Mouse (Mus musculus) lung, postnatal 36 days (tissue): ENCODE data around the gene Cav3.

Experiments used
- DNase-seq: peaks from one replicate; pipeline ENCODE4 v3.0.0; 2022; ENCODE audit warnings: mixed read lengths

The Cav3 gene

DNA sequence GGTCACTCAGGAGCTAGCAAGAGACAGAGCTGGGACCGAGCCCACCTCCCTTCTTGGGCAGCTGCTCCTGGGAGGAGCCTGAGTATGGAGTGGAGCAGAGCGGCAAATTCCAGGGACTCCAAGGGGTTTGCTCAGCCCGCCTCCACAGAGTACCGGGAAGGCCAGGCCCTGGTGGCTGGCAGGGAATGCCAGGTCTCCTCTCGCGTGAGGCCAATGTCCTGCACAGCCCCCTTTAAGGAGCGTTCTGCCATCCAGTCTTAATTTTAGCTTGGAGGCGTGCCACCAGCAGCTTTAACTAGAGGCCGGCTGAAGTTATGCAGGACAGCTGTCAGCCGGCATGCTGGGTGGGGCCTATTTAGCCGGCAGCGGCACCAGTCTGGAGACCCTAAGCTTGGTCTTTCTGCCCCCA is at the start of gene Cav3:
Cav3 (plus strand) TSS at position 165 of the 409 bp plus-strand sequence.
- peak; percentile 8 for DNase-seq

DNA sequence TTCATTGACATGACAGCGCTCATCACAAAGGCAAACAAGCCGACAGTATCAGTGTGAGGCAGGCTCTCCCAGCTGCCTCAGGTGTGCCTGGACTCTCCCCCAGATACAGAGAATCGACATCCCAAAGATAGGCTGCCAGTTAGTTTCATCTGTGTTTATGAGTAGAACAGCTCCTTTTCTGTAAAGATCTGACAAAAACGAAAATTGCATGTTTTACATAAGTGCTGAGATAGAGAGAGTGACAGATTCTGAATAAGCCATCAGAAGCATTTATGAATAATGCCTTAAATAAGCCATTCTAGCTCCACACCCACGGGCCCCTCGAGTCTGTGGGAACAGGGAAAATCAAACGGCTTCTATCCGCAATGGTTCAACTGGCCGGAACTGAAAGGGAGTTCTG is 40.0 kb upstream of the Cav3 start:
- DNase-seq: no peak

DNA sequence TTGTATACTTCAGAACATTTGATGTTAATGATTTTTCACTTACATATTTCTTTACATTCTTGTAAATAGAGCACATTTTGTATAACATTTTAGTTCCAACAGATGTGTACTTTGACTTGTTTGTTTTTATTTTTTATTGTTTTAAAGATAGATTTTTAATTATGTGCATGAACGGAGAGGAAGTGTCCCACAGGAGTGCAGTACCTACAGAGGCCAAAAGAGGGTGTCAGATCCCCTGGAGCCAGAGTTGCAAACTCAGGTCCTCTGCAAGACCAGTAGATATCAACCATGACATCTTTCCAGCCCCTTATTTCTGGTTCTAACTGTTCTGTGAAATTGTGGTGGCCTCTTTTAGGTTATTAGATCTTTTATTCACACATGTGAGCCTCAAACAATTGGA is 38.4 kb upstream of the Cav3 start:
- DNase-seq: no peak

DNA sequence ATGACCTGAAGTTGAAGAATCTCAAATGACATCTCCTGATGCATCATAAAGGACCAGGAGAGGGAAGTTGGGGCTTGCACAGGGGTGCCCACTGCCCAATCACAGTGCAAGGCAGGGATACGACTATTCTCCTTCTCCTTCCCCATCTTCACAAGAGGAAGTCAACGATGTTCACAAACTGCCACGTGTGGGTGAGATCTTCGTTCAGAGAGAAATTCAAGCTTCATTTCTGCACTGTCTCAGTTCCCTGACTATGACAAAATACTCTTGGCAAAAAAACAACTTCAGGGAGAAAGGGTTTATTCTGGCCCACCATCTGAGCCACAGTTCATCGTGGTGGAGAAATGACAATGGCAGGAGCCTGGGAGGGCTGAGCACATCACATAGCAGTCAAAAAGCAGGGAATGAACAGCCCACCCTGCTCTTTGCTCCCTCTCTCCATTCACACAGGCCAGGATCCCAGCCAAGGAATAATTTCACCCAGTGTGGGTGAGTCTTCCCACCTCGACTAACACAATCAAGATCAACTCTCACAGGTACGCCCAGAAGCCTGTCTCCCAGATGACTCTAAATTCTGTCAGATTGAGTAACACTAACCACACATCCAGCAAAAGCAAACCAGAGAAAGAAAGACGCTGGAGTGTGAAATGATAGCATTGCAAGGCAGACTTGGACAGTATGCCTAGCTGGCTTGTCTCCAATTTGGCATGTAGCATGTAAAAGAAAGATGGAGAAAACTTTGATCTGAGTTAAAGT is 35.4 kb upstream of the Cav3 start:
- peak; percentile 44 for DNase-seq

DNA sequence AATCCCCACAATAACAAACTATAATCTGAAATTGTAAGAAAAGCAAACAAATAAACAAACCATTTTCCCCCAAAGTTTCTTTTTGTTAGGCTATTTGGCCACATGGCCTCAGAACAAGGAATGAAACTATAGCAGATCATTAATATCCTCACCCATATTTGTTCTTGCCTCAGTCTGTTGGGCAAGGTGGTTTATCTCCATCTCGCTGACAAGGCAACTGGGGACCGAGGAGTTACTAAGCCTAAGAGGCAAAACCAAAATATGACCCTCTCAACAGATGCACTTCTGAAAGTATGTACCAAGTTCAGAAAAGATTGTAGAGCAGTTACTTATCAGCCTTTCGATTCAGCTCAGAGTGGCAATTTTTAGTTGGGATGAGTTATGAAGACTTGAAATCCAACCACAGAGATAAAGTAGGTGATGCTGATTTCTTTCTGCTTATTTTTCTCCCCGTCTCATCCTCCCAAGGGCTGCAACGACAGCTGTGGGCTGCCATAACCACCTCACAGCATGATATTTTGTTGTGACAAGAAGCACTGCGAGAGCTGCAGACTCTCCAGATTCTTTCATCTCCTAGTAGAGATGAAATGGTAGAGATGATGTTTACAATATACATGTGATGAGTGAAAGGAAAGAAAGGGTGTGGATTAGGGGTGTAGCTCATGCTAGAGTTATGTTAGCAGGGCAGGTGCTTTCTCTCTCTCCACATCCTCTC is 33.1 kb upstream of the Cav3 start:
- DNase-seq: peak; percentile 6

DNA sequence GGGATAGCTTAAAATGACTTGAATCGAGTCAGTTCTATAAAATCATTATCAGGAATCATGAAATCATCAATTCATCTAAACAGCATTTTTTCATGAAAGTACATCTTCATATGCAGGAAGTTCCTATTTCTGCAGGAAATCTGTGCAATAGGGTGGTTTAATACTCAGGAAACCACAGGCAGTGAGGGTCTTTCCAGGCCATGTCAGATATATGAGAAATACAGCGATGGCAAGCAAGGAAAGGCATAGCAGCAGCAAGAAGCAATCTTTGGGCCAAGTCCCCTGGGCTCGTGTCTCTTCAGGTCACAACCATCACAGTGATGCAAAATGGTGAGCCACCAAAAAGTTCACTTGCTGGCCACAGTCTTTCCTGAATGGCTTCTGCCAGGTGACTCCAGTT is 13.6 kb upstream of the Cav3 start:
- DNase-seq: no peak

DNA sequence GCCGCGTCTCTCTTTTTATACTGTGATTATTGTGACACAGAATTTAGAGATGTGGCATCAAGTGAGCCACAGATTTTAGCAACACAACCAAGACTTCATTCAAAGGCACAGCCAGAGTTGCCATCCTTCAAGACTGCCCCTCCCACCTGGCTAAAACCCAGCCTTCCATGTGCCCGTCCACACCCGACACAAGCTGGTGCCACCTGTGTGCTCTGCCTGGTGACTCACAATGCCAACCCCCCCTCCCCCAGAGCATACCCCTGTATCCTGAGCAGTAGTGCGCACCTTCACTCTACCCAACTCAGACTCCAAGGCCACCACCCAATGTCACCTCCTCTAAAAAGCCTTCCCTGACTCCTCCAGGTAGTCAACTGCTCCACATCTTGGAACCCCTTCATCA is 2.2 kb downstream of the Cav3 start:
- no peak for DNase-seq

DNA sequence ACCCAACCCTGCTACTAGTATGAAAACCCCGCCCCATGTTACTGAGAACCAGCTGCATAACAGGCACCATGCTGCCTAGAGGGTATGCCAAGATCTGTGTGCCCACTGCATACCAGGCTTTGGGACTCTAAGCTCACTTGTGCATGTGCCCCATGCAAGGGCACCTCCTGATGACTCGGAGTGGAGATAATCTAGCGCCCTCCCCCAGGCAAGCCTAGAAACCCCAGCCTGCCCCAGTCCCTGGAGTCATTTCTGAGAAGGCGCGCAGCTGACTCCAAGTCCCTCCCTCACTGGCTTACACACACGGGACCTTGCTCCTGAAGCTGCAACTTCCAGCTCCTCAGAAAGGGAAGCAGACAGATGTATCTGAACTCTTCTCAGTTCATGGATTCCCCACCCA is 4.0 kb downstream of the Cav3 start:
- DNase-seq: no peak

DNA sequence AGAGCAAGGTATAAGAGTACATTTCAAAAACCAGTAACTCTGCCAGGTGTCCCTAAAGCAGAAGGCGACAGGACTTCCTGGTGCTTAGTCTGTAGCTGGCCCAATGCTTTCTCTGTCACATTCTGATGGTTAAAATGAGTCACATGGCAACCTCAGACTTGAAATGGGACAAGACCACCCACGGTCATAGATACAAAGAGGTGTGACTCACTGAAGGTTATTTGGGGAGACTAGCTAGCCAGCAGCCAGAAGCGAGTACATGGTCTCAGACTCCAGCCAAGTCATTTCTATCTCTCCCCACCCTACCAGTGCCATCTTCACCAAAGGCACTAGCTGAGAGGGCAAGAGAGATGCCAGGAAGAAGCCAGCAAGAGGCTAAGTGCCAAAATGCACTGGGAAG is 6.1 kb downstream of the Cav3 start:
- DNase-seq: no peak

DNA sequence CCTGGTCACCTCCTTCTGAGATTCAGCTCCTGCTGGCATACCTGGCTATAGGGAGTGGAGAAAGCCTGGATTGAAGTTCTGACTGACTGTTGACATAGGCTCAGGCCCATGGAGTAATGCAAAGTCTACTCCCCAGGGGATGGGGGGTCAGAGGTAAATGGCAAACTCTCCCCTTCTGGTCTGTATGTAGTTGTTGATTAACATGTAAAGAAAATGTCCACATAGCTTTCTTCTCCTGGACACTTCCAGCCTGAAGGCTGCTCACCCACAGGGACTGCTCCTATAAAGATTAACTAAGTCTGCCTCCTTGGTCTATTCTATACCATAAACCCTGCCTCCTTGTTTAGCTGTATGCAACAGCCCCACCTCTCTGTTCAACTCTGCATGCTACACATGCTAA is 6.7 kb downstream of the Cav3 start:
- DNase-seq: no peak

DNA sequence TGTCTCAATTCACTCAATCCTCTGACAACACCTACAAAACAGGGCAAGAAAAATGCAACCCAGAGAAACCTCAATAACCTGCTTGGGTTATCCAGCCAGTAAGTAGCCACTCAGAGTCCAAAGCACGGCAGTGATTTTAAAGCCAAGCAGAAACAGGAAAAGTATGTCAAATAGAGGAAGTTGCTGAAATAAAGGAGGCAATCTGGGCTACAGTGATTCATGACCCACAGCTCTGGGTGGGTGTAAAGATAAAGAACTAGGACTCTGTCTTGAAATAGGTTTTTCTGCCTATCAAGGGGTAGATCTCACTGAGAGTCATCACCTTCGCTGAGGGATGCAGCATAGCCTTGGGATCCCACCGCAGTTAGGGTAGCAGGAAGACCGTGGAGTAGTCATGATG is 12.3 kb downstream of the Cav3 start:
- no peak for DNase-seq

DNA sequence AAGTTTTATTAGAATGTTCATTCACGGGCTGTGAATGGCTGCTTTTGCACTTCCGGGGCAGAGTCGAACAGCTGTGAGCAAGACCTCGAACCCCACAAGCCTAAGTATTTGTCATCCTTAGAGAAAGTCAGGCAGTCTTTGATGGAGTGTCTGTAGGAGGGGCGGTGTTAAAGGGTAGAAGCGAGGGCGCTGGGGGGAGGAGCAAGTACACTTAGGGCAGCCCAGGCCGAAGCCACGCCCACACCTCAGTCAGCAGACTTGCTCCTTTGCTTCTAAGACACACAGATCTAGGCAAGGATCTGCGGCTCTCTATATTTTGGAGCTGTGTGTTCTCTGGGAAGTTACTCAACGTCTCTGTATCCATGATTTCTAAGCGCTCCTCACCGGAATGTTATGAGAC is 20.6 kb downstream of the Cav3 start:
- no peak for DNase-seq

DNA sequence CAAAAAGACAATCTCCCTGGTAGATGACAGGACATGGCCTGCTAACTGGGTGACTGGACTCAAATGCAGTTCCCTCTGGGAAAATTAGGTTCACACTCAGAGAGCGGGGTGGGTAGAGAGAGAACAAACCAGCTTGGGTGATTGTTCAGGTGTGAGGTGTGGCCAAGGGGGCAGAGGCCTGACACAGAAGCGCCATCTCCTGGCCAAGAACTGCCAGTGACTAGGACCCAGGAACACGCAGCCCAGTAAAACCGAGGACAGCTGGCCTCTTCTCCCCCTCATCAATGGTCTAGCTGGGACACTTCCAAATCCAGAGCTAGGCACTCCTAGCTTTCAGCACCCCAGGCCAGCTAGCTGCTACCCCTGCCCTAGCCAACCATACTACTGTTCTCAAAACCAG is 25.0 kb downstream of the Cav3 start:
- DNase-seq: peak; percentile 45

DNA sequence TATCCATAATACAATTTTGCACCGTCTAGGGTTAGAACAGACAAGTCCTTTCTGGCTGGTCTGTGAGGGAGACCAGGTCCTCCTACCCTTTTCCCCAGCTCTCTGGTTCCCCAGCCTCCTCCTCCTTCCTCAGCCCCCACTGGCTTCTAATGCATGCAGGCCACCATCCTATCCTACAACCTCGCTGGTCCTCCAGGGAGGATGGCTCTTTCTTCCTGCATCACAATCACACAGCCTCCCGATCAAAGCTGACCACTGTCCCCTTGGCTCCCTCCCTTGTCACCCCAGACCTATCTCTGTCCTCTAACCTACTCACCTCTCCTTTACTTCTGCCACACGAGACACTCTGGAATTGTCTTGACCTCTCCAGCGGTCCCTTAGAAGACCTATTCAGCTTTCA is 28.7 kb downstream of the Cav3 start:
- DNase-seq: no peak

DNA sequence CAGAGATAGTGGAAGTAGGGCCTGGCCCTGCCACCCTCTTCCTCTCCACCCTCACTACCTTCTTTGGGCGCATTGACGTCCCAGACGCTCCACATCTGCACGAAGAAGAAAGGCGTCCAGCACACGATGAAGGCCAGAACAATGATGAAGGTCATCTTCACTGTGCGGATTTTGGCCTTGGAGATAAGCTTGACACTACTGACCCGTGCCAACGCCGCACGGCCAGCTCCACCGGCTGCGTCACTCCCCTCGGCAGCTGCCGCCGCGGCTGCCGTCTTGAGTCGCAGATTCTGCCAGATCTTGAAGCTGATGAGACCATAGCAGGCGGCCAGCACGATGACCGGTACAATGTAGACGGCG is 29.5 kb downstream of the Cav3 start:
- DNase-seq: no peak

DNA sequence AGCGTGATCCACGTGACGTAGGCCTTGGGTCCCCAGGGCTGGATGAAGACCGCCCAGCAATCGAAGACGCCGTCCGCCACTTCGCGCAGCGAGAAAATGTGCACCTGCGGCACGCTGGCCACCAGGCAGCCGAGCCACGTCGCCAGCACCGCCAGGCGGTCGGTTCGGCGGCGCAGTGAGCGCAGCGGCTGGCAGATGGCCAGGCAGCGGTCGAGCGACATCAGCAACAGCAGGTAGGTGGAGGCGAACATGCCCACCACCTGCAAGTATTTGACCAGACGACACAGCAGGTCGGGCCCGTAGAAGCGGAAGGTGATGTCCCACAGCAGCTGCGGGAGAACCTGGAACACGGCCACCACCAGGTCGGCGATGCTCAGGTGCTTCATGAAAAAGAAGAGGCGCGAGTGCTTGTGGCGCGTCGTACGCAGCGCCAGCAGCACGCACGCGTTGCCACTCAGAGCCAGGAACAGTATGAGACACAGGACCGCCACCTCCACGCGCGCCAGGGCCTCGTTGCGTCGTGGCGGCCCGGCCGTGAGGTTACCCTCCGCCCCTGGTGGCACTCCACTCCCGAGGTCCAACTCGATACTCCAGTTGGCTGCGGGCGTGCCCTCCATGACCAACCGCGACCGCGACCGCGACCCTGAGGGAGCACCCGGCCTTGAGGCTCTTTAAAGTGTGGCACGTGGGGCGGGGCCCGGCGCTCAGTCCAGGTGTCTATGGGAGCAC is 30.0 kb downstream of the Cav3 start:
- DNase-seq: no peak

DNA sequence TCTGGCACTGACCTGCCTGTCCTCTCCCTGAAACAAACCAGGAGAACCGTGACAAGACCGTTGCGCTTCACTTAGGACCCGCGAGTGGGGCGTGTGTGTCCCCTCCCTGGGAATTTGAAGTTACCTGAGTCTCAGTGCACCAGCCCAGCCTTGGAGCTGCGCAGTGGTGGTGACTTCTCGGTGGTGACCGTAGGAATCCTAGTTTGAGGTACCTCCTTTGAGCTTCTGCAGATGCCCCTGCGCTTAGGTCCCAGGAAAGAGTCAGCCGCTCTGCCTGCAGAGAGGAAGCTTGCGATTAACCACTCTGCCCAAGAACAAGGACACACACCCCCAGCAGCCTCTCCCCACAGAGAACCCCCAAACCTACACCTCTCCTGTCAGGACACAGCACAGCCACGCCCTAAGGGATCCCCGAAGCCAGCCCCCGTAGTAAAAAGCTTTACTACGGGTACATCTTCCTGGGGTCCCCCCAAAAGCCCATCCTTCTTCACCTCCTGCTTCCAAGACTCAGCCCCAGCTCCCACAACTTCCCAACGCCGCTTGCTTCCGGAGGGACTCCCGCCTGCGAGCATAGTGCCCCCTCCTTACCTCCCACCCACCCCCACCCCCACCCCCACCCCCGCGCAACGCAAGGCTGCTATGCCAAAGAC is 30.7 kb downstream of the Cav3 start, which contains the start of gene Oxtr:
Oxtr (minus strand) TSS at position 34 of the 650 bp plus-strand sequence.
- DNase-seq: no peak

DNA sequence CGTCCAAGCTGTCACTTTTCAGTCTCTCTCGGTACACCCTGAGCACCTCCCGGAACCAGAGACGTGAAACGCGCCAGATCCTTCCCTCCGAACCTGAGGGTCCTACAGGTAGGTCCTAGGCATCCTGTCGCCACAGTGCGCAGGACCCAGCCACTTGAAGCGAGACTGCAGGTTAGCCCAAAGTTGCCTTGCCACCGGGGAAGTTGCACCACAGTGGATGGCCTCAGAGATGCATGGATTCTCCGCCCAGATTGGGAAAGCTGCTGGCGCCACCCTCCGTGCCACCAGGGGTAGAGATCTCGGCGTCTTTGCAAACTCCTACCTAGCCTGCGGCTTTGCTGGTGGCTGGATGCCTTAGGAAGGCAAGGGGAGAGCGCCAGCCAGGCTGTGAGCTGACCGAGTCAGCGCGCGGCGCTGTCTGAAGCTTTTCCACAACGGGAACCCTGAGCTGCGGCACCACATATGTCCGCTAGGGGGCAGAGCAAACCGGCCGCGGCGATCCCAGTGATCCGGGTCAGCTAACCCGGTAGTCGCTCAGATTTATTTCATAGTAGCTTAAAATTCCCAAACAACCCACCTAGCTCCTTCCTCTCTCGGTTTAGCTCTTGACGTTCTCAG is 31.4 kb downstream of the Cav3 start:
- DNase-seq: peak; percentile 82

DNA sequence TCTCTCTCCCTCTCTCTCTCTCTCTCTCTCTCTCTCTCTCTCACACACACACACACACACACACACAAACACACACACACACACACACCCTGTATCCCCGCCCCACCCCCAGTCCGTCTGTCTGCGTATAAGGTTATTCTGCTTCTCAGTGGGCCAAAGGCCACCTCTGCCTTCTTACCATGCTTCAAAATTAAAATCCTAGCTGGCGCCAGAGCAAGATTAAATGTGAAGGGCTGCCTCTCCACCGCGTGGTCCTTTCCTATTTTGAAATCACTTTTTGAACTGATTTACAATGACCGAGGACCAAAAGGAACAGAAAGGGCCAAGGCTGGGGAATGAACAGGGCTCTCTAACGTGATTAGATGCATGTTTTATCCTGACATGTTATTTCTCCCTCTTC is 32.2 kb downstream of the Cav3 start:
- no peak for DNase-seq

DNA sequence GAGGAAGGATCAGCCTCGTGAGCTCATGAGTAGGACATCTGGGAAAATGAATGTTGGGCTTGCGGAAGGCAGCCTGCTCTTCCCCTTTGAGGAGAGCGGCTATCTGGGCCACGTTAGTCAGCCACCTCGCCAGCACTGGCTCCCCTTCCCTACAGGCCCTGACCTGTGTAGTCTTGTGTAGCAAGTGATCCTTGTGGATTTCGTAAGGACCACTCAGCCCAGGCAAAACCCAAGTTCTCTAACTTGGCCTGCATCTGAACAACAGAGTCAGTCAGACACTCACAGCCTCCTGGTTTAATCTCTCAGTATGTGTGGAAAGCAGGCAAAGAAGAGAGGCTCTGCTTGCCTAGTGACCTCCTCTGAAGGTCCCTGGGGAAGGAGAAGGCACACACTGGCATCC is 33.4 kb downstream of the Cav3 start:
- DNase-seq: no peak

DNA sequence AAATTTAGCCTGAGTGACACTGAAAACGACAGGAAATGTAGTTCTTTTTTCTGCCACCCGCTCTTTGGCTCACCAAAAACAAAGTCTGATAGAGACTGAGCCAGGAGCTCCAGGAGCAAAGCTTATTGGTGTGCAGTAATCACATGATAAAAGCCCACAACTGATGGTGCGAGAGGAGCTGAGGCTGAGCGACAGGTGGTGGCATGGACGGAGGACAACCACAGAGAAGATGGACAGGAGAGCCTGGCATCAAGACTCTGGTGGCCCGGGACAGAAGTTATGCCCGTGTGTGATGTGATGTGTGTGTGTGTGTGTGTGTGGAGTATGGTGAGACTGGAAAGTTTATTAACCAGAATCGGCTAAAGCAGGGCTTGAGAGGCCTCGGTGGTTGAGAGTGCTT is 34.1 kb downstream of the Cav3 start:
- no peak for DNase-seq

DNA sequence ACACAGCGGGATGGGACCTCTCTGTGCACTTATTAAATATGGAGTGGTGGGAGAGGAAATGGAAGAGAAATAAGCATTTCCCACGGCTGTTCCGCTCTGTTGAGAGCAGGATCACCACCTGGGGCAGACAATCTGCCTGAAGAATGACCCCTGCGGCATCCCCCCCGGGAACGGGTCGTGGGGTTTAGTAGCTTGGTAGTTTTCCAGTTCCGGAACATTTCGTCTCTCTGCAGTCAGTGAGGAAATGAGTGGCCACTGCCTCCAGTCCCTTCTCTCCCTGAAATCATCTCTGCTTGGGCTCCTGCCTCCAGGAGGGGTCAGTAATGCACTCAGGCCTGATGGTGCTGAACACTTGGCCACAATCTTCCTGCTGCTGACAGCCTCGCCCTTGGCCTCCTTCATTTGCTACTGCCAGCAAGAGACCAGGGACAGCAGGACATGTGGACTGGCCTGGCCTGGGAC is 35.3 kb downstream of the Cav3 start:
- no peak for DNase-seq

DNA sequence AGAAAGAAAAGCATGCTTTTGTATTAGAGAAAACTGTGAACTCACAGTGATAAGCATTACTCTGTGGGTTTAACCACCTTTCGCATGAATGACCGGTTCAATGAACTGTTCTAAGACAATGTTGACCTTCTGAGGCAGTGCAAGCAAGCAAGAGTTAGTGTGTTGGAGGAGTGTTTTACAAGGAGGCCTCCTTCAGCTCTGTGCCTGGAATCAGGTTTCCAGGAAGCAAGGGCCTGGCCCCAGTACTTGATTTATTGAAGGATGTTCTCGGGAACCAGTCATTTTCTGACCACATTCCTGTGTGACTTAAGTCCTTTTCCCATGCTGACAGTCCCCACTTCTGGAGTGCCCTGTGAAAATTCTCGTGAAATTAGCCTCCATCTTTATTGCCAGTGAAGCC is 35.9 kb downstream of the Cav3 start:
- DNase-seq: peak; percentile 48
